Mouse (Mus musculus) neural tube, embryonic 12.5 days (tissue): Measurements from ENCODE around the gene Snorc. TPM values are rescaled to one million over a fixed set of nuclear protein-coding genes. Genes with fewer than 3 reads are reported as not detected.

Experiments used
- ATAC-seq: fragments of 200-750 bp; cut with Nextera tagmentation; 2 replicates; pipeline ENCODE4 v1.8.0; 2017; ENCODE audit warnings: low read depth, mild to moderate bottlenecking, moderate TSS enrichment, moderate library complexity; ENCODE audit not compliant: low FRiP score
- H3K27ac ChIP-seq: fragments of 300-500 bp; sonication (generic); 2 replicates; pipeline ENCODE4 v1.5.1; 2016
- H3K27me3 ChIP-seq: fragments of 300-500 bp; sonication (generic); replicated peaks from 2 replicates; pipeline ENCODE4 v1.6.1; 2016; ENCODE audit warnings: mild to moderate bottlenecking
- H3K36me3 ChIP-seq: fragments of 300-500 bp; sonication (generic); 2 replicates; pipeline ENCODE4 v1.6.1; 2016; ENCODE audit warnings: mild to moderate bottlenecking
- H3K4me1 ChIP-seq: fragments of 300-500 bp; sonication (generic); 2 replicates; pipeline ENCODE4 v1.6.1; 2016
- H3K4me2 ChIP-seq: fragments of 300-500 bp; sonication (generic); replicated peaks from 2 replicates; pipeline ENCODE4 v1.6.1; 2016; ENCODE audit warnings: mild to moderate bottlenecking
- H3K4me3 ChIP-seq: fragments of 300-500 bp; sonication (generic); 2 replicates; pipeline ENCODE4 v1.5.1; 2016
- H3K9ac ChIP-seq: fragments of 300-500 bp; sonication (generic); 2 replicates; pipeline ENCODE4 v1.6.1; 2016; ENCODE audit warnings: mild to moderate bottlenecking
- H3K9me3 ChIP-seq: fragments of 300-500 bp; sonication (generic); 2 replicates; pipeline ENCODE4 v1.6.1; 2016; ENCODE audit warnings: mild to moderate bottlenecking
- WGBS: fragments of 180-500 bp; shearing (Covaris S2); methylation state at CpG from one replicate; pipeline ENCODE4 v1.1.7; 2016; 5-methylcytosine and 5-hydroxymethylcytosine counted together
- polyA plus RNA-seq: library from polyadenylated mRNA; unstranded; fragments of >200 nt; fragmentation: Nextera tagmentation; extraction: Ambion mirVana; gene quantifications from 2 replicates; pipeline ENCODE4 v1.2.1, GENCODE M21; 2016

The Snorc gene
- polyA plus RNA-seq, 1 experiment from 2014 or later = not detected

GRCm38 (mm10) chr1:87475076-87475895 is 5.2 kb downstream of the Snorc start:
- H3K27ac ChIP-seq = no peak overlapping the region
- H3K36me3 ChIP-seq = no peaks in the 10 kb centered on the region
- no peaks in the 10 kb centered on the region for H3K9me3 ChIP-seq
- H3K4me1 ChIP-seq = peaks cover 11% of the 10 kb centered on the region; the same call in 1 of the 2 replicates
- H3K9ac ChIP-seq = peak overlapping the region; percentile 54
- ATAC-seq = peak; percentile 53; the same call in 1 of the 2 replicates
- peak overlapping the region; percentile 29 for H3K4me3 ChIP-seq
- H3K4me2 ChIP-seq = peak overlapping the region; percentile 73
- peaks cover 33% of the 10 kb centered on the region for H3K27me3 ChIP-seq
- 3% methylated on average over 42 of the region's 42 CpGs for WGBS

- H3K9ac ChIP-seq = no peak overlapping the region
- 91% methylated on average over 4 of the region's 4 CpGs for WGBS
- H3K4me1 ChIP-seq = no peaks in the 10 kb centered on the region
- no peaks in the 10 kb centered on the region for H3K36me3 ChIP-seq
- no peak overlapping the region for H3K27ac ChIP-seq
- H3K4me2 ChIP-seq = no peak overlapping the region
- 0 out of 2 replicates have a peak, but pooled peaks cover 1% of the 10 kb centered on the region for H3K27me3 ChIP-seq
- no peak overlapping the region for H3K4me3 ChIP-seq
- ATAC-seq = no peak
- H3K9me3 ChIP-seq = no peaks in the 10 kb centered on the region
Measured at GRCm38 (mm10) chr1:87482546-87482945, 12.5 kb downstream of the Snorc start.

DNA sequence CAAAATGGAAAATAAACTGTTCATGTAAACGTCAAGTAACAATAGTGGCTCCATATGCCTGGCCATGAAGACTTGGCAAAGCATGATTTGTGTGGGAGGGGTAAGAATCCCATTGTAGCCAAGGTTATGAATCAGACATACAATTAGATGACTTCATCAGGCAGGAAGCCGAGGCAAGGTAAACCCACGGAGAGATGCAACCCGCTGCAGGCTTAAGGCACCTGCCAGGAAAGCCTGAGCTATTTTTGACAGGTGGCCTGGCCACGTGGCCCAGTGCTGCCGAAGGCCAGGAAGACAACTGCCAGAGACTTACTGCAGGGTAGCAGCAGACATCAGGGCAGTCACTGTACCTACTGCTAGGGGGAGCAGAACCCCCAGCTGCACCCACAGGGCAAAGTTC is 16.3 kb downstream of the Snorc start:
- no peaks in the 10 kb centered on the region for H3K9me3 ChIP-seq
- H3K36me3 ChIP-seq = no peaks in the 10 kb centered on the region
- no peak overlapping the region for H3K9ac ChIP-seq
- H3K4me2 ChIP-seq = no peak overlapping the region
- H3K4me3 ChIP-seq = no peak overlapping the region
- H3K27me3 ChIP-seq = no peaks in the 10 kb centered on the region
- no peaks in the 10 kb centered on the region for H3K4me1 ChIP-seq
- H3K27ac ChIP-seq = no peak overlapping the region
- 86% methylated on average over 6 of the region's 6 CpGs for WGBS
- ATAC-seq = no peak

DNA sequence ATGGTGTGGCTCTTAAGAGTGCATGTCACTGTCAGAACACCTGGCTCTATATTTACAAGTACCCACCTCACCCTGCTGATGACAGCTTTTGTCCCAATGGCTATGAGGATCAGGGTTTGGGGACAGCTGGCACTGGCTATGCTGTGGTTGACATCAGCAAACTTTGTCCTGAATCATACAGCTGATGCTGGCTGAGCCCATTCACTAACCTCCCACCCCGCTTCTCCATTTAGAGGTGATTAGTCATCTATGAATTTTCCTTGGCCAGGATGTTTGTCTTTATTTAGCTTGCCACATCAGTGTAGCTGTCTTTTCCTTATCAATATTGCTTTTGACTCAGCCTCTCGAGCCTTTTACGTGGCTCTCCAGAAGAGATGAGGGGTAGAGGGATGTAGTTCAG is 22.2 kb downstream of the Snorc start:
- Histone ChIP-seq H3K27me3 (no peaks in the 10 kb centered on the region), H3K27ac (no peak overlapping the region), H3K9ac (no peak overlapping the region), H3K9me3 (no peaks in the 10 kb centered on the region), H3K4me3 (no peak overlapping the region), H3K4me2 (no peak overlapping the region), H3K36me3 (no peaks in the 10 kb centered on the region), H3K4me1 (no peaks in the 10 kb centered on the region)
- 97% methylated on average over 3 of the region's 3 CpGs for WGBS
- no peak for ATAC-seq

DNA sequence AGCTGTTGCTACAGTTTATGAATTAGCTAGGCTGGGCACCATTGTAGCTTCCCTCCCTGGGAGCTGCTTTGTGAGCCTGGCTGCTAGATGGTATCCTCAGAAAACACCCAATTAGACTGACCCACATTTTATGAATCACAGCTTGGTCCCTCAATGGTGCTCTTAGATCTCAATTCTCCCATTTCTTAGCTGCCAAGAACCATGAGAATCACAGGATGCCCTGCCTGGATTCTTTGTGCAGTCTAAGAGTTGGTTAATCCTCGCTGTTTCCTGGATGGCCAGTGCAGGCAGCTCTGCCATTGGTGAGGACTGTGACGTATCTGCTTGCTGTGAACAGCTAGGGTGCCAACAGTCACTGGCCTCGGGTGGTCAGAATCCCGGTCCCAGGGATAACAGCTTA is 23.5 kb downstream of the Snorc start:
- ATAC-seq = no peak
- Histone ChIP-seq H3K4me1 (no peaks in the 10 kb centered on the region), H3K9ac (no peak overlapping the region), H3K4me2 (no peak overlapping the region), H3K27ac (no peak overlapping the region), H3K9me3 (no peaks in the 10 kb centered on the region), H3K4me3 (no peak overlapping the region), H3K27me3 (no peaks in the 10 kb centered on the region), H3K36me3 (no peaks in the 10 kb centered on the region)
- 79% methylated on average over 4 of the region's 4 CpGs for WGBS

DNA sequence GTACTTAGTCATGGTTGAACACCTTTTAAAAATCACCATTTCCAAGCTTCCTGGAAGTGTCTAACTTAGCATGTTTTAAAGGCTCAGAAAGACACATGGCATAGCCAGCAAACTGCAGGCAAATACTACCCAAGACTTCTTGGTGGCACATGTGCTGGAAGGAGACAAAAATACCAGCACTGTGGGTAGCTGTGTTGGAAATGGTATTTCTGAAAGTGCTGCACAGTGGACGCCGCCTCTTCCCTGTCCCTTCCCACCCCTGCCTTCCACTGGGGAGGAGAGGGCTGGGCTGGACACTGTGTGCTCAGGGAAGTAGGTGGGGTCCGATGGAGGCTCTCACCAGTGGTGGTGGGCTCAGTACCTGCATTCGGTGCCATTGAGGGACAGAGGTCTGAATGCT is 35.5 kb downstream of the Snorc start:
- ATAC-seq = no peak
- H3K36me3 ChIP-seq = no peaks in the 10 kb centered on the region
- no peak overlapping the region for H3K4me2 ChIP-seq
- 92% methylated on average over 4 of the region's 4 CpGs for WGBS
- no peaks in the 10 kb centered on the region for H3K9me3 ChIP-seq
- H3K27me3 ChIP-seq = peaks cover 29% of the 10 kb centered on the region
- no peak overlapping the region for H3K9ac ChIP-seq
- no peak overlapping the region for H3K27ac ChIP-seq
- H3K4me3 ChIP-seq = no peak overlapping the region
- peaks cover 6% of the 10 kb centered on the region for H3K4me1 ChIP-seq

GRCm38 (mm10) chr1:87507857-87508256 is 37.8 kb downstream of the Snorc start:
- ATAC-seq = no peak
- Histone ChIP-seq H3K4me2 (no peak overlapping the region), H3K4me3 (no peak overlapping the region), H3K9ac (no peak overlapping the region), H3K36me3 (no peaks in the 10 kb centered on the region), H3K27ac (no peak overlapping the region), H3K27me3 (peaks cover 35% of the 10 kb centered on the region), H3K9me3 (no peaks in the 10 kb centered on the region), H3K4me1 (peaks cover 6% of the 10 kb centered on the region)
- WGBS = 66% methylated on average over 6 of the region's 6 CpGs

GRCm38 (mm10) chr1:87508591-87509560 is 38.8 kb downstream of the Snorc start:
- Histone ChIP-seq H3K9me3 (no peaks in the 10 kb centered on the region), H3K4me1 (peaks cover 6% of the 10 kb centered on the region), H3K4me3 (peak overlapping the region; percentile 72), H3K9ac (peak overlapping the region; percentile 64; the same call in 1 of the 2 replicates), H3K4me2 (peak overlapping the region; percentile 99), H3K27me3 (peaks cover 35% of the 10 kb centered on the region), H3K36me3 (no peaks in the 10 kb centered on the region), H3K27ac (no peak overlapping the region)
- 19% methylated on average over 26 of the region's 26 CpGs for WGBS
- no peak; the same call in 1 of the 2 replicates for ATAC-seq

- under 1% methylated on average over 56 of the region's 56 CpGs for WGBS
- Histone ChIP-seq H3K4me2 (peak within 1 kb of the TSS; percentile 99), H3K4me1 (peaks cover 6% of the 10 kb centered on the region), H3K4me3 (peak within 1 kb of the TSS; percentile 72), H3K9ac (peak within 1 kb of the TSS; percentile 64), H3K27ac (no peak within 1 kb of the TSS), H3K36me3 (no peaks in the 10 kb centered on the region), H3K27me3 (peaks cover 35% of the 10 kb centered on the region), H3K9me3 (no peaks in the 10 kb centered on the region)
- peak; percentile 62 for ATAC-seq
Measured at GRCm38 (mm10) chr1:87509561-87510165, 39.6 kb downstream of the Snorc start, which contains the start of gene Neu2. Gene Neu2, plus strand, starts transcription at chr1:87509889.

- Histone ChIP-seq H3K9ac (peak overlapping the region; percentile 64), H3K27ac (no peak overlapping the region), H3K36me3 (no peaks in the 10 kb centered on the region), H3K4me3 (peak overlapping the region; percentile 72), H3K9me3 (no peaks in the 10 kb centered on the region), H3K4me2 (peak overlapping the region; percentile 99), H3K4me1 (peaks cover 6% of the 10 kb centered on the region), H3K27me3 (peaks cover 35% of the 10 kb centered on the region)
- 1% methylated on average over 56 of the region's 61 CpGs for WGBS
- peak; percentile 88 for ATAC-seq
Measured at GRCm38 (mm10) chr1:87510166-87510691, 40.2 kb downstream of the Snorc start.

DNA sequence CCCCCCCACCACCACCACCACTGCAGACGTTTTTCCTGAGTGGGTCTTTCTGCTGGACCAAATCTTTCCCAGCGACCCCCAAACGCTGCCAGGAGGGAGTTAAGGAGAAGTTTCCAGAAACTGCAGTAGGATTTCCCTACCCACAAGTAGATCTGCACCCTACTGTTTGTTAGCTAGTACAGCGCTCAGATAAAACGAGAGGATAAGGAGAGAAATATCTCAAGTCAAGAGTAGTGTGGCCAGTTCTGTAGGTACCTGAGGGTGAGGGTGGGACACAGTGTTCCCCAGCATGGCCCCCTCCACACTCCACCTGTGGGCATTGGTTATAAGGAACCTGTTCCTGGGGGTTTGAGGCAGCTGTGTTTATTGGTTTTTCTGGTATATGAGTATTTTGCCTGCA is 40.8 kb downstream of the Snorc start:
- H3K9ac ChIP-seq = no peak overlapping the region
- H3K4me1 ChIP-seq = peaks cover 6% of the 10 kb centered on the region
- whole genome bisulfite sequencing = 26% methylated on average over 5 of the region's 5 CpGs
- peak overlapping the region; percentile 99 for H3K4me2 ChIP-seq
- ATAC-seq = no peak
- H3K4me3 ChIP-seq = peak overlapping the region; percentile 72; the same call in 1 of the 2 replicates
- H3K27ac ChIP-seq = no peak overlapping the region
- H3K36me3 ChIP-seq = no peaks in the 10 kb centered on the region
- no peaks in the 10 kb centered on the region for H3K9me3 ChIP-seq
- H3K27me3 ChIP-seq = peaks cover 35% of the 10 kb centered on the region
